Mouse (Mus musculus): ENCODE results near the gene Trim80. TPM values are rescaled to one million over a fixed set of nuclear protein-coding genes. Genes with fewer than 3 reads are reported as not detected.

The Trim80 gene
- under 1 TPM in 1 of 2 experiments, not detected in 1; 0.15 TPM for polyA plus RNA-seq (2017; shearing (Covaris generic))

DNA sequence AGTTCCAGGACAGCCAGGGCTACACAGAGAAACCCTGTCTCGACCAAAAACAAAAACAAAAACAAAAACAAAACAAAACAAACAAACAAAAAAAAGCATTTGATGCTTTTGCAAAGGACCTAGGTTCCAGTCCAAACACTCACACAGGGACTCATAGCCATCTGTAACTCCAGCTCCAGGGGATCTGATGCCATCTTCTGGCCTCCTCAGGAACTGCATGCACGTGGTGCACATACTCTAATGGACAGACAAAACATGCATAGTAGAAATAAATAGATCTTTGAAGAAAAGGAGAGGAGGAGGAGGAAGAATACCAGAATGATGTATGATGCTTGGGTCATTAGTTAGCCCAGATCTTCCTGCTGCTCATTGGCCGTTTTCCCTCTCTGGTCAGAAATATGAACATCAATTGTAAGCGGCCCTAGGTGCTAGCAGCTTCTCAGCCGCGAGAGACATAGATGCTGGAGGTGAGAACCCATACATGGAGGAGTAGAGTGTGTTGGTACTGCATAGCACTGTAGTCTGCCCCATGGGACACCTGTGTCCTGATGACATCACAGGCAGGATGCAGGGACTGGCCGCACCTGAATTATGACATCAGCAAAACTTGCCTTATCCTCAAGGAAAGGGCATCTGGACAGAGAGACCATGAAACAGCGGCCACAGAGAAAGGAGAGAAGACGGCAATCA is at the start of gene Trim80:
Gene Trim80, plus strand, starts transcription at position 640 of the 690 bp plus-strand sequence.

DNA sequence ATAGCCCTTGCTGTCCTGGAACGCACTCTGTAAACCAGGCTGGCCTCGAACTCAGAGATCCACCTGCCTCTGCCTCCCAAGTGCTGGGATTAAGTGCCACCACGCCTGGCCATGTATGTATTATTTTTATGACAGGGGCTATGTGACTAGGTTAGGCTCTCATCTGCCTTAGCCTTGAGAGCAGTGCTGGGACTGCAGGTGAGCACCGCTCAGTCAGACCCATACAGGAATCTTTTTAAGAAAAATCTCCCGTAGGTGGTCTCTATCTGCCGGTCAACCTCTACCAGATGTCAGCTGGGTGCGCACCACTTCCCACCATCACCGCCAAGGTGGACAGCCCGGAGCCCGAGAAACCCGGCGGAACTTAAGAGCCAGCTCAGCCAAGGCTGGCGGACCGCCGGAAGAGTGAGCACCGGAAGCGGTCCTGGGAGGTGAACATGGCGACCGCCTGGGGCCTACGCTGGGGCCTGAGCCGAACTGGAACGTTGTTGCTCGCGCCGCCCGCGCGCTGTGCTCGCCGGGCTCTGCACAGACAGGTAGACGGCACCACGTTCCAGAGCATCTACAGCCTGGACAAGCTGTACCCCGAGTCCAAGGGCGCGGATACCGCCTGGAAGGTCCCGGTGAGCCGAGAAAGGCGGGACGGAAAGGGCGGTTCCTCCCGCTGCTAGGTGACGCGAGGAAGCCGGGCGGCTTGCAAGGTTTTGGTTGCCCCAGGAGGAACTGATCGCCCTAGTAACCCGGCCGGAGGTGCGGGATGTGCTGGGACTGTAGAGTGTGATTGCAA is 36.8 kb upstream of the Trim80 start, which contains the start of gene Mrpl58:
Gene Mrpl58, plus strand, starts transcription at position 415 of the 787 bp plus-strand sequence.

DNA sequence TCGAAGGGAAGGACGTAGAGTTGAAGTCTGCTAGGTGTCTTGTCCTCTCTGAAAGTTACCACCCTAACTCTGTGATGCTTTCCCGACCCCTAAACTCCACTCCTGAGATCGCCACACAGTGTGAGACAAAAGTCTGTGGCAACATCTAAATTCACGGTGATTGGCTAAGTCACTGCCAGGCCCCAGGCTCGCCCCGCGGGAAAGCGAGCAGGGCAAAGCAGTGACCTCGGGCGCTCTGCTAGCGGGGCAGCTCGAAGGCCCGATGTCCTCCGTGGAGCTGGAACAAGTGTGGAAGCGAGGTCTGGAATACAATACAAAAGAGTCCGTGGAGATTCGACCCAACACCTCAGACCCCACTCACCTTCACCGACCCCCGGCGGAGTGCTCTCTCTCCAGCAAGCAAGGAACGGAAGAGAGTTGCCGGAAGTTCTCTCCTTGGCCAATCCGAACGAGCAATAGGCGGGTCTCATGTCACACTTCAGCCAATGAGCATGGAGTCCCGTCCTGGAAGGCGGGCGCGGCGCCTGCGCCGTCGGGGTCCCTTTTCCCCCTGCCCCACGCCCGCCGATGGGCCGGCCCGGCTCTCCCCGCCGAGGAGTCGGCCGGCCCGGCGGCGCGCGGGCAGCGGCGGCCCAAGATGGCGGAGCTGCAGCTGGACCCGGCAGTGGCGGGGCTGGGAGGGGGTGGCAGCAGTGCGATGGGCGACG is 20.7 kb upstream of the Trim80 start, which contains the start of the genes Atp5h and Kctd2:
Gene Atp5h, minus strand, starts transcription at position 432 of the 707 bp plus-strand sequence.
Gene Kctd2, plus strand, starts transcription at position 598 of the 707 bp plus-strand sequence.

DNA sequence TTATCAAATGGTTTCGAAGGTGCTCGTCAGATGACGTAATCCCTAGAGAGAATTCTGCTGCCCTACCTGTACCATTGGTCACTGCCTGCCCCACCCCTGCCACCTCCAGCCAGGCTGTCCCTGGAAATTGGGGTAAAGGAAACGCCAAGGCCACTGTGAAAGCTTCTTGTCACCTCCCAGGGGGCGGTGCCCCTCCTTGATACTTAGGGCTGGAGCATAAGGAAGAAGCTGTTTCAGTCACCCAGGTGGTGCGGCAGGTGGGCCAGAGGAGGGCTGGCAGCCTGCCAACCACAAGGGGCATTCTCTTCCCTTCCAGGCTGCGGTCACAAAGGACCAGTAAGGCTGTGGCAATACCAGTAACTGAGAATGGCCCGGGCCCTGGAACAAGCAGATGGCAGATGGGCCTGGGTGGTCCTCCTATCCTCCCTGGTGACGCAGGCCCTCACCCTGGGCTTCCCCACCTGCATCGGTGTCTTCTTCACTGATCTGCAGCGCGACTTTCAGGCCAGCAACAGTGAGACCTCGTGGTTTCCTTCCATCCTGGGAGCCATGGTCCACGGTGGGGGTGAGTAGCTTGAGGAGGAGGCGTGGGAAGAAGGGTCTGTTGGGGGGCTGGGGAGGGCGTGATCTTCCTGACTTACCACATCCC is 22.0 kb downstream of the Trim80 start, which contains the start of gene Slc16a5:
Gene Slc16a5, plus strand, starts transcription at position 232 of the 649 bp plus-strand sequence.

DNA sequence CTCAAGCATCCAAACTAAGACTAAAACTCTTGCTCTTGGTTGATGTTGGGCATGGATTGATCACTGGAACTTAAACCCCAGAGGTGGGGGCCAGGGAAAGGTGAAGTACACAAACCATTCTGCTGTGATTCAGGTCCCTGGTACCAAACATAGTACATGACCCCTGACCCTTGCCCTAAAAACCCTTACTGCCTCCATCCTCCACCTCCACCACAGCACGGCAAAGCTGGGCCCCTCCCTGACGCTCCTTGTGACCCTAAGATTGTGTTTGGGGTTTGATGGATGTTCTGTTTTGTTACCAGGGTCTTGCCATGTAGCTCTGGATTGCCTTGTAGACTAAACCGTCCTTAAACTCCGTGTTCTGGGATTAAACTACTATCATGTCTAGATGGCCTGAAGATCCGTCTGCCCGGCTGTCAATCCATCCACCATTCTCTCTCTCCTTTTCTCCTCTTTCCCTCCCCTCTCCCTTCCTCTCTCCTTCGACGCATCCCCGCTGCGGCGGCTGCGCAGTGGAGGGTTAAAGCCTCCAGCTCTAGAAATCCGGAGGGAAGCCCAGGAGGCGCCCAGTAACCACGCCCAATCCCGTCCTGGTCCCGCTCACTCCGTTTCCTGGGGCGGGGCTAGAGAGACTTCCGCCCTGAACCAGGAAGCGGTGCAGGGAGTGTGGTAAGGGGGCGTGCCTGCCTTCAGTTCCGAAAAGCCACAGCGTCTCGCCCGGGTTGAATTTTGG is 34.8 kb downstream of the Trim80 start, which contains the start of gene Armc7:
Gene Armc7, plus strand, starts transcription at position 643 of the 733 bp plus-strand sequence.

DNA sequence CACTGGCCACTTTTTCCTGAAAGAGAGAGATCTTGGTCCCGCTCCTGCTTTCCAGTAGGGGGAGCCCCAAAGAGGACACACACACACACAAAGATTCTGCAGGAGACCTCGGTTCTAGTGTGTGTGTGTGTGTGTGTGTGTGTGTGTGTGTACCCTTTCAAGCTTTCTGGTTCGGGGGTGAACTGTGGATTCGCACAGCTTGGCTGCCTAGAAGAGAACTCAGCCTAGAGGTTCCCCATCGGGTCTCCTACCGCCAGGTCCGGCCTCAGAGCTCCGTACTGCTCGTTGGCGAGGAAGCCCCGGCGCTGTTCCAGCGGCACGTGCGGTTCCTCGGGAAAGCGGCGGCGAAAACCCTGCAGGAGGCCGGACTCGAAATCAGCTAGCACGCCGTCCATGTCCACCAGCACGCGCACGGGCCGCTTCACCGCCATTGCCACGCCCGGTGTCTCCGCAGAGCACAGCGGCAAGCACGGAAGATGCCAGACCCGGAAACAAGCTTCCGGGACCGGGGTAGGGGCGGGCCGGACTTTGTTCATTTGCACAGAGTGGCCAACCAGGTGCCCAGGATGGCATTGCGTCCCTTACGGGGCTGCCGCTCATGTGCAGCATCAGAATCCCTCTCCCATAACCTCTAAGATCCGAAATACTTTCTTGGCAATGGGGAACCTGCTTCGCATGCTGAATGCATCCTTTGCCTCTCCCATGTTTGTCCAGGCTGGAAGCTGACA is 51.2 kb downstream of the Trim80 start, which contains the start of gene Nt5c:
Gene Nt5c, minus strand, starts transcription at position 507 of the 728 bp plus-strand sequence.

Other genes starting within 250 kb of the Trim80 start
- under 1 TPM in 1 of 2 experiments, not detected in 1; 0.04 TPM for gene Grin2c, start 173.3 kb upstream of the Trim80 start, polyA plus RNA-seq (2017; shearing (Covaris generic))
- gene Fdxr, start 163.5 kb upstream of the Trim80 start, polyA plus RNA-seq (2017; shearing (Covaris generic)): 10 to 100 TPM; 25.0 to 35.0 TPM
- 1 to 10 TPM in 1 of 2 experiments, under 1 TPM in 1; 0.87 to 1.1 TPM for gene Fads6, start 142.9 kb upstream of the Trim80 start, polyA plus RNA-seq (2017; shearing (Covaris generic))
- not detected for gene Otop2, start 133.4 kb upstream of the Trim80 start, polyA plus RNA-seq (2017; shearing (Covaris generic))
- not detected for gene Ush1g, start 118.5 kb upstream of the Trim80 start, polyA plus RNA-seq (2017; shearing (Covaris generic))
- under 1 TPM in 1 of 2 experiments, not detected in 1; 0.89 TPM for gene Otop3, start 105.8 kb upstream of the Trim80 start, polyA plus RNA-seq (2017; shearing (Covaris generic))
- gene Hid1, start 72.8 kb upstream of the Trim80 start, polyA plus RNA-seq (2017; shearing (Covaris generic)): 1 to 10 TPM; 6.2 to 9.8 TPM
- gene Cdr2l, start 58.6 kb upstream of the Trim80 start, polyA plus RNA-seq (2017; shearing (Covaris generic)): under 1 TPM in 1 of 2 experiments, not detected in 1; 0.24 TPM
- gene Mrpl58, start 36.8 kb upstream of the Trim80 start, polyA plus RNA-seq (2017; shearing (Covaris generic)): 100 to 1,000 TPM; 140 TPM
- 100 to 1,000 TPM; 599 to 724 TPM for gene Atp5h, start 20.6 kb upstream of the Trim80 start, polyA plus RNA-seq (2017; shearing (Covaris generic))
- 10 to 100 TPM; 53.6 to 95.0 TPM for gene Kctd2, start 20.4 kb upstream of the Trim80 start, polyA plus RNA-seq (2017; shearing (Covaris generic))
- gene Slc16a5, start 21.9 kb downstream of the Trim80 start, polyA plus RNA-seq (2017; shearing (Covaris generic)): 10 to 100 TPM in 1 of 2 experiments, 1 to 10 TPM in 1; 5.5 to 33.6 TPM
- 100 to 1,000 TPM in 1 of 2 experiments, 10 to 100 TPM in 1; 98.8 to 112 TPM for gene Armc7, start 35.1 kb downstream of the Trim80 start, polyA plus RNA-seq (2017; shearing (Covaris generic))
- gene Nt5c, start 51.3 kb downstream of the Trim80 start, polyA plus RNA-seq (2017; shearing (Covaris generic)): 100 to 1,000 TPM; 323 to 410 TPM
- gene Jpt1, start 73.8 kb downstream of the Trim80 start, polyA plus RNA-seq (2017; shearing (Covaris generic)): 100 to 1,000 TPM; 464 to 578 TPM
- gene Sumo2, start 95.7 kb downstream of the Trim80 start, polyA plus RNA-seq (2017; shearing (Covaris generic)): 100 to 1,000 TPM; 672 to 692 TPM
- 100 to 1,000 TPM in 1 of 2 experiments, 10 to 100 TPM in 1; 76.0 to 110 TPM for gene Nup85, start 123.9 kb downstream of the Trim80 start, polyA plus RNA-seq (2017; shearing (Covaris generic))
- gene Mrps7, start 163.4 kb downstream of the Trim80 start, polyA plus RNA-seq (2017; shearing (Covaris generic)): 10 to 100 TPM; 59.7 to 74.7 TPM
- 10 to 100 TPM; 52.9 to 57.6 TPM for gene Gga3, start 163.5 kb downstream of the Trim80 start, polyA plus RNA-seq (2017; shearing (Covaris generic))
- 100 to 1,000 TPM; 163 to 252 TPM for gene Mif4gd, start 172.4 kb downstream of the Trim80 start, polyA plus RNA-seq (2017; shearing (Covaris generic))
- gene Slc25a19, start 187.8 kb downstream of the Trim80 start, polyA plus RNA-seq (2017; shearing (Covaris generic)): 10 to 100 TPM; 54.4 to 75.9 TPM

Measured in inflammation-experienced regulatory T-cells (primary cell).